In the genomic region with DNA sequence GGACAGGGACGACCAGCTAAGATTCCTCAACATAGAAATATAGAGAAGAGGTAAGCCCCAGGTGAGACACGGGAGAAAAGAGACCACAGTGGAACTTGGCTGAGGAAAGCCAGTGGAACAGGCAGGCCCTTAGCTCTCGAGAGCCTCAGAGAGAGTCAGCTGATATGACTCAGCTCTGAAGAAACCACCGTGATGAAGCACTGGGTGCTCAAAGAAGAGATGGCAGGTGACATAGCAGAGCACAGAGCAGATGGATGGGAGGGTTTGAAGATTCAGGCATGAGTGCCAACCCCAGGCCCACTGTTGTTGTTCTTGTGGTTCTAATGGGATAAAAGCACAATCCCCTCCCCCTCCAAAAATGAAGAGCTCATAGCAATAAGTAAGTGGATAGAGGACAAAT, we compare ENCODE assay signal across 15 mouse cellular contexts.
A peak's percentile ranks its signal among the peaks of the same experiment; 100 is the strongest.
DNase-seq lines count a peak whose midpoint lies in the region; TF ChIP-seq lines count a peak whose summit lies in the region.
"Had no signal": no experiment of that assay in that cellular context is flagged by ENCODE, and none has a peak within 500 bp of the region (broad histone marks: within the 10 kb centered on the region; RNA-seq: fewer than 3 reads in every experiment).

No protein-coding gene starts in this region.

- H3K4me1 ChIP-seq in CH12.LX (ENCODE audit: control insufficient read depth in 1 of 2, insufficient read depth in 2 of 2), result peaks cover 14 to 20% of the 10 kb centered on the region in 2 experiments

- H3K27me3 ChIP-seq in CH12.LX (replicated peaks), result no peaks in the 10 kb centered on the region

- peak overlapping the region; percentile 29; the same call in 1 of the 2 replicates for H3K27ac ChIP-seq in CH12.LX (ENCODE audit: insufficient read depth, low read depth)

- no peak overlapping the region for H3K4me2 ChIP-seq in CH12.LX (ENCODE audit: insufficient read depth, low read depth, poor library complexity, severe bottlenecking)

- no peak for TF ChIP-seq POLR2A in CH12.LX (IDR thresholded peaks at IDR 0.05; ENCODE audit: low read depth, low read length)

- no peak for TF ChIP-seq CTCF in CH12.LX (conservative IDR thresholded peaks at IDR 0.05 in 1 of 2, IDR thresholded peaks at IDR 0.05 in 1 of 2; ENCODE audit: low read depth in 2 of 2, low read length in 2 of 2)

- no peaks in the 10 kb centered on the region for H3K79me2 ChIP-seq in CH12.LX (replicated peaks; ENCODE audit: control insufficient read depth, extremely low read depth, insufficient read depth, poor library complexity, severe bottlenecking)

- H3K36me3 ChIP-seq in CH12.LX (replicated peaks in 1 of 2; ENCODE audit: control insufficient read depth in 1 of 2, insufficient read depth in 1 of 2, low read length in 1 of 2), result peaks cover 0 to 51% of the 10 kb centered on the region in 2 experiments
- H3K36me3 ChIP-seq: G1E had no signal

- DNase-seq in CH12.LX (ENCODE audit: extremely low read depth), result peak; percentile 51
- DNase-seq in ovary, postnatal 10 days (ENCODE audit: low spot score), result no peak
- DNase-seq: adrenal gland, adult 2 months; adrenal gland, adult 8-10 months; adrenal gland, postnatal 10 days; adrenal gland, postnatal 14 days; adrenal gland, postnatal 25 days; adrenal gland, postnatal 36 days; B cell, adult 2 months; cerebellum, adult 11 months; cerebellum, adult 11-12 months; cerebellum, adult 18-20 months; cerebellum, adult 2 months; cerebellum, adult 8-10 months had no signal

- no peak; the same call in 1 of the 2 replicates for TF ChIP-seq RAD21 in CH12.LX (IDR thresholded peaks at IDR 0.05; ENCODE audit: low read depth, low read length)

- H3K4me3 ChIP-seq in CH12.LX (replicated peaks in 1 of 3; ENCODE audit: low read depth in 2 of 3, low read length in 2 of 3, poor library complexity in 1 of 3), result no peak overlapping the region

- peaks cover 6% of the 10 kb centered on the region for H3K9me3 ChIP-seq in CH12.LX (replicated peaks; ENCODE audit: low read length)

- dilution Hi-C loops in CH12.LX (cut with MboI; ENCODE audit: extremely low pct_ligation_motif_present, extremely low pct_unique_long_range_greater_than_20kb, low sequenced_read_pairs), result no loop called here

- H3K9ac ChIP-seq in CH12.LX (ENCODE audit: insufficient read depth, low read depth), result no peak overlapping the region

- peak; percentile 34; the same call in 1 of the 2 replicates for TF ChIP-seq EP300 in CH12.LX (IDR thresholded peaks at IDR 0.05; ENCODE audit: low read length)

- in situ Hi-C loops in CH12.LX (cut with MboI; ENCODE audit: low pct_ligation_motif_present, low pct_unique_long_range_greater_than_20kb, low sequenced_read_pairs), result no loop called here

TF ChIP-seq in CH12.LX, 34 proteins besides CTCF, POLR2A, EP300 and RAD21:
- TF ChIP-seq MYC (IDR thresholded peaks at IDR 0.05; ENCODE audit: low read depth, low read length) (0 out of 2 replicates have a peak, but pooled peaks have one; percentile 47), HCFC1 (IDR thresholded peaks at IDR 0.05; ENCODE audit: low read depth, low read length) (peak; percentile 68), SIN3A (IDR thresholded peaks at IDR 0.05; ENCODE audit: low read length) (peak; percentile 95), NELFE (IDR thresholded peaks at IDR 0.05; ENCODE audit: low read depth, low read length) (no peak), MXI1 (IDR thresholded peaks at IDR 0.05; ENCODE audit: low read depth, low read length) (no peak), SMC3 (IDR thresholded peaks at IDR 0.05; ENCODE audit: low read depth, low read length) (no peak), ELF1 (IDR thresholded peaks at IDR 0.05; ENCODE audit: low read depth, low read length) (0 out of 2 replicates have a peak, but pooled peaks have one; percentile 10), KAT2A (IDR thresholded peaks at IDR 0.05; ENCODE audit: insufficient replicate concordance, low read length) (no peak), TCF12 (IDR thresholded peaks at IDR 0.05; ENCODE audit: low read depth, low read length) (peak; percentile 42; the same call in 1 of the 2 replicates), ZC3H11A (IDR thresholded peaks at IDR 0.05; ENCODE audit: low read depth, low read length) (no peak), MAZ (IDR thresholded peaks at IDR 0.05; ENCODE audit: low read depth, low read length) (no peak), JUN (IDR thresholded peaks at IDR 0.05; ENCODE audit: insufficient read depth, low read depth, low read length) (peak; percentile 41; the same call in 1 of the 2 replicates), CHD2 (IDR thresholded peaks at IDR 0.05; ENCODE audit: low read length) (peak; percentile 44; the same call in 1 of the 2 replicates), ETS1 (conservative IDR thresholded peaks at IDR 0.05; ENCODE audit: low read depth, low read length) (peak; percentile 86), BHLHE40 (IDR thresholded peaks at IDR 0.05; ENCODE audit: low read depth, low read length) (peak; percentile 66), E2F4 (IDR thresholded peaks at IDR 0.05; ENCODE audit: insufficient replicate concordance, low read depth, low read length) (no peak), JUND (conservative IDR thresholded peaks at IDR 0.05; ENCODE audit: low read depth, low read length) (peak; percentile 52), MAFK (IDR thresholded peaks at IDR 0.05; ENCODE audit: insufficient replicate concordance, low read length) (peak; percentile 96), MEF2A (IDR thresholded peaks at IDR 0.05; ENCODE audit: borderline replicate concordance, low read depth, low read length) (peak; percentile 43; the same call in 1 of the 2 replicates), MAX (IDR thresholded peaks at IDR 0.05; ENCODE audit: low read length) (0 out of 2 replicates have a peak, but pooled peaks have one; percentile 30), IRF4 (IDR thresholded peaks at IDR 0.05; ENCODE audit: low read depth, low read length) (peak; percentile 81)
TF ChIP-seq in CH12.LX: peak in this region for 14.
